In the genomic region with DNA sequence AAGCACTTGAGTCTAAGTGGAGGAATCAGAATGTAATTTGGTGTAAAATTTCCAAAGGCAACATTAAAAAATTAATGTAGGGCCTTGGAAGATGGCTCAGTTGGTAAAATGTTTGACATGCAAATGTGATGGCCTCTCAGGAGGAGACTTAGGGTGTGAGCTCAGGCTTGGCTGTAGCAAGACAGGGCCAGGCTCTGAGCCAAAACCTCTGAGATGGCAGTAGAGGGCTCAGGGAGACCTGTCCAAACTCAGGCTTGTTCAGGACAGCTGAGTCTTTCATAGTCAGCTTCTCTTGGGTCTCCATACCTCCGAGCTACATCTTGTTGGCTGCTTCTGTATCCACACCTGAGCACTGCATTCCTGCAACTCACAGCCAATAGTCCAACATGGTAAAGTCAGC, we compare ENCODE assay signal across 19 mouse cellular contexts. TPM values are rescaled to one million over a fixed set of nuclear protein-coding genes. Genes with fewer than 3 reads are reported as not detected.
A peak's percentile ranks its signal among the peaks of the same experiment; 100 is the strongest.
DNase-seq lines count a peak whose midpoint lies in the region; ATAC-seq lines count a peak whose summit lies in the region.
"Had no signal": no experiment of that assay in that cellular context is flagged by ENCODE, and none has a peak within 500 bp of the region (broad histone marks: within the 10 kb centered on the region; RNA-seq: fewer than 3 reads in every experiment).

No protein-coding gene starts in this region.

- intact Hi-C loops in left cerebral cortex, postnatal 4 days (cut with DNase I), result no loop called here

- 0 out of 2 replicates have a peak, but pooled peaks have one; percentile 26 for ATAC-seq in cerebellum, adult (ENCODE audit: insufficient number of reproducible peaks, low FRiP score, low TSS enrichment)
- ATAC-seq: activated CD4-positive, CD25-positive, alpha-beta regulatory T cell, adult 4 months; CD4-positive, CD25-positive, alpha-beta regulatory T cell, adult 4 months; forebrain, embryonic 13.5 days; forebrain, embryonic 15.5 days; forebrain, postnatal 0 days; Patski had no signal

- no peak for DNase-seq in cerebellum, adult 8-10 months
- DNase-seq in cerebellum, postnatal 14 days, result peak; percentile 37 to 54
- DNase-seq in cerebellum, postnatal 4 days (ENCODE audit: low spot score in 2 of 2), result no peak
- DNase-seq in cerebellum, postnatal 36 days, result peak; percentile 6 to 13
- DNase-seq in cerebellum, adult 9-10 months, result no peak
- peak; percentile 30 for DNase-seq in left cerebral cortex, postnatal 4 days
- no peak for DNase-seq in left cerebral cortex, adult 8-10 months (ENCODE audit: low spot score in 2 of 2)
- DNase-seq: adrenal gland, adult 8-10 months; adrenal gland, postnatal 14 days; adrenal gland, postnatal 36 days; B cell, adult 2 months; cerebellum, adult 11 months; forebrain, postnatal 0 days had no signal

RNA-seq across cellular contexts. Expression of a gene that starts 27.1 kb away (rescaled TPM):
- 100 to 1,000 TPM; 216 to 254 TPM for total RNA-seq in left cerebral cortex, postnatal 4 days (2021)
- 10 to 100 TPM; 49.9 to 53.7 (median 53.6) TPM for total RNA-seq in left cerebral cortex, adult 8-10 months (2022)

Comparison
In these comparisons a context has a peak if more than half of its experiments do, and no peak if none do; other contexts are left out.
1. DNase-seq: peak in cerebellum, postnatal 14 days (2 of 2), cerebellum, postnatal 36 days (2 of 2) and left cerebral cortex, postnatal 4 days (single experiment); none in cerebellum, adult 8-10 months (single experiment), cerebellum, postnatal 4 days (0 of 2), cerebellum, adult 9-10 months (single experiment) and left cerebral cortex, adult 8-10 months (0 of 2).